Mouse (Mus musculus): ENCODE data around the gene Ccr3.
"Not testable (repeated sequence)": the region's sequence is repeated elsewhere in the genome, so short reads cannot be mapped to it uniquely, and the experiment has no call there.

The Ccr3 gene

DNA sequence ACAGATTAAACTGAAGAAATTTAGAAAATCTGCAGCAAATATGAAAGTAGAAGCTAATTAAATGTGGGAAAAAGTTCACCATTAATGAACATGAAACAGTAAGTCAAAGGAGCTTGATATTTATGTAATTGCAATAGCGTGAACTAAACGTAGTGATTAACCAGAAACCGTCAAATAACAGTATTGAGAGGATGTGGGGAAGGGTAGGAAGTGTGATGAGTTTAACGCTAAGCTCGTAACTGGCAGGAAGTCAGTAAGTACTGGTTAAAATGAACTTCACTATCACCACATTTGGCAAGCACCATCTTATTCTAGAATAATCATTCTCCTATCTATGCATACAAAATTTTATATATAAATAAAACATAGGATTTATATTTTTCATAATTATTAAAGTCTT lies 17.2 kb downstream of the Ccr3 start:
- in situ Hi-C loops (cut with MboI; ENCODE audit: unreplicated experiment in 2 of 2) = loop anchor here (5.0 to 10.0 kb wide), 3 partner anchors 66 to 88 kb away; partner anchors contain the start of gene Ccr2 (in 1 of the 2)

DNA sequence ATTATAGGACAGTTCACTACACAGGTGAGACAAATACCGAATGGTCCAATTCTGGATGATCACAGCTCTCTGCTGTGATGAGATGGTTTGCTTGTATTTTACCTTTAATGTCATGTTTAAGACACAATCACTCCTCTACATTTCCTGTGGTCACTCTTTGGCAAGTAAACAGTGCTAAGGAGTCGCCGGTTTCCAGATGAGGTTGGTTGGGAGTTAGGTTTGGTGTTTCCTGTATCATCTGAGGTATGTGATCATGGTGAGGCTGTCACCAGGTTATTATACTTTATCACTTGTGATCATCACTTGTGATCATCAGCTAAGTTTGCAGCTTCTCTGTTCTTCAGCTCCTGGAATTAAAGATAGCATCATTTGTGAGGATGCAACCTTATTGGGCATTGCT lies 19.2 kb downstream of the Ccr3 start:
- in situ Hi-C loops (cut with MboI; ENCODE audit: unreplicated experiment in 2 of 2) = no loop called here

DNA sequence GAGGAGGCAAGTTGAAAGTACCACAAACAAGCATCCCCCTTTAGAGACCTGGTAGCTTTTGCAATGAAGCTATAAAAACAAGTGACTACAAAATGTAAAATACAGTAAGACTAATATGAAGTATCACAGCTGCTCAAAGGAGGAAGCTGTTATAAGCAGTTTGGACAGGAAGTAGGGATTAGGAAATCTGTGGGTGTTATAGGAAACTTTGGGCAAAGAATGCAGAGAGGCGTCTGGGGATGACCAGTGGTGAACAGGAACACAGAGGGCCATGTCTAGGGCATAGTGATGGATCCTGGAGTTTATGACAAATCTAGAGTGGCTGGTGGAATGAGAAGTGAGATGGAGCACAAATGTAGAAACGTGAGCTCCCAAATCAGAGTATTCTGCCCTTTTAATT lies 31.8 kb downstream of the Ccr3 start:
- in situ Hi-C loops (cut with MboI; ENCODE audit: unreplicated experiment in 2 of 2) = no loop called here

DNA sequence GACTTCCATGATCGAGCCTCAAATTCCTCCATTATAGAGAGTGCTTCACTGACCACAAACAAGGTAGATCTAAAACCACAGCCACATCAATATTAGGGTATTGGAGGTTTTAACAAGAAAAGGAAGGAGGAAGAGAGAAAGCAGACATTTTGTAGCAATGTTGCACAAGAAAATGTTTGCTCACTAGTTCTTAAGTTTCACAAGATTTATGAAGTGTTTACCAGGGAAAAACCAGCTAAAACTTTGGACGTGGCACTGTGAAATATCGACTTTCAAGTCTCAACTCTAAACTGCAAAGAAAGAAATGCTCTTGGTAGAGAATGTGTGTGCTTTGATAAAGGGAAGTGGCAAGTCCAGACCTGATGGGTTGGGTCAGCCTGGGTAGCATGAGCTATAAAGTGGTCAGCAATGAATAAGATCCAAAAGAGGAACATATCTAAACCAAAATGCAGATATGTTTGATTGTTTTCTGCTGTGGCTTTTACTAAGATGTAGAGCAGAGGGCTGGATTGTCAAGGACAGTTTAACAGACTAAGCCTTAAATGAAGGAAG lies 34.5 kb downstream of the Ccr3 start:
- in situ Hi-C loops (cut with MboI; ENCODE audit: unreplicated experiment in 2 of 2) = no loop called here

DNA sequence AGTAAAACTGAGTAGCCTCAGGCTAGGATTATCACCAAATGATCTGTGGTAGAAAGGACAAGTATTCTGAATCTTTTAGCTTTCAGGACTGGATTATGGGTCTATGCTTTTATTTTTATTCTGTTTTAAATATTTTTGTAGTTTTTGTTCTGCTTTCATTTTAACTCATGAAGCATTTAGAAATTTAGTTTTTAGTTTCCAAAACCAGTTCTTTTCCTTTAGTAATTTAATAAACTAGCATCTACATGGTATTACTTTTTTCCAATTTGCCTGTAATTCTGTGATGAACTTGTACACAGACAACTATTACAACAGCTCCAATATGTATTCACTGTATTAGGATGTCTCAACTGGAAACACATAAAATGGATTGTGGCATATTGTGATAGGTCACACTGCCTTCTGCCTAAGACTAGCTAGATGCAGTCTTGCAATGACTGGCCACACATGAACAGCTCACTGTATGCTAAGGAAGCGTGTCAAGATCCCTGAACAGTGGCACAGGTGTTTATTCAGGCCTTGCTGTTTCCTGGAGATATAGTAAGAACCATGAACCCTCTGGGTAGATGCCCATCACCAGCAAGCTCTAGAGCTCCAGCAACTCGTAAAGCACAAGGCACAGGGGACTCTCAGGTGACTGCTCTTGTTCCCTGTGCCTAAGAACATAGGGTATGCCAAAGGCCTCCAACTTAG lies 38.0 kb downstream of the Ccr3 start:
- in situ Hi-C loops (cut with MboI; ENCODE audit: unreplicated experiment in 2 of 2) = no loop called here

DNA sequence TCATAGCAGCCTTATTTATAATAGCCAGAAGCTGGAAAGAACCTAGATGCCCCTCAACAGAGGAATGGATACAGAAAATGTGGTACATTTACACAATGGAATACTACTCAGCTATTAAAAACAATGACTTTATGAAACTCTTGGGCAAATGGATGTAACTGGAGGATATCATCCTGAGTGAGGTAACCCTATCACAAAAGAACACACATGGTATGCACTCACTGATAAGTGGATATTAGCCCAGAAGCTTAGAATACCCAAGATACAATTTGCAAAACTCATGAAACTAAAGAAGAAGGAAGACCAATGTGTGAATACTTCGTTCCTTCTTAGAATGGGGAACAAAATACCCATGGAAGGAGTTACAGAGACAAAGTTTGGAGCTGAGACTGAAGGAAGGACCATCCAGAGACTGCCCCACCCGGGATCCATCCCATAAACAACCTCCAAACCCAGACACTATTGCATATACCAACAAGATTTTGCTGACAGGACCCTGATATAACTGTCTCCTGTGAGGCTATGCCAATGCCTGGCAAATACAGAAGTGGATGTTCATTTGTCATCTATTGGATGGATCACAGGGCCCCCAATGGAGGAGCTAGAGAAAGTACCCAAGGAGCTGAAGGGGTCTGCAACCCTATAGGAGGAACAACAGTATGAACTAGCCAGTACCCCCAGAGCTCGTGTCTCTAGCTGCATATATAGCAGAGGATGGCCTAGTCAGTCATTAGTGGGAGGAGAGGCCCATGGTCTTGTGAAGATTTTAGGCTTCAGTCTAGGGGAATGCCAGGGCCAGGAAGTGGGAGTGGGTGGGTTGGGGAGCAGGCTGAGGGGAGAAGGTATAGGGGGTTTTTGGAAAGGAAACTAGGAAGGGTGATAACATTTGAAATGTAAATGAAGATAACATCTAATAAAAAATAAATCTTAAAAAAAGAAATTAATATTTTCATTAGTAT lies 40.0 kb downstream of the Ccr3 start:
- in situ Hi-C loops (cut with MboI; ENCODE audit: unreplicated experiment in 2 of 2) = not testable (repeated sequence)

DNA sequence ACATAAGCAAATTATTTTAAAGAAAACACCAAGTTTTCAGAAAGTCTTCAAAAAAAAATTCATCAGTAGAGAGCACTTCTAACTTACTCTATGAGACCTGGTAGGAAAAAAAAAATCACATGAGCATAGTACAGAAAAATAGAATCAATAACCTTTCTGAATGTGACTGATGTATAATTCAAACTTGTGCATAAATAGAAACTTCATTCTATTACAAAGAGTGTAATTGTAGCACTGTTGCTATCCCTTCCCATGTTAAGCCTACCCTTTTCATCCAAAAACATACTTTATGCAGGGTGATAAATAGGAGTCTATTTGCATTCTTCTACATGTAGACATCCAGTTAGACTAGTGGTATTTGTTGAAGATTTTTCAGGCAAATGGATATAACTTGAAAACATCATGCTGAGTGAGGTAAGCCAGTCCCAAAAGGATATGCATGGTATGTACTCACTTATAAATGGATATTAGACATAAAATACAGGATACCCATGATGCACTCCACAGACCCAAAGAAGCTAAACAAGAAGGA lies 44.9 kb downstream of the Ccr3 start:
- in situ Hi-C loops (cut with MboI; ENCODE audit: unreplicated experiment in 2 of 2) = loop anchor here in 1 of 2 experiments (5.0 kb wide), 1 partner anchor 36 kb away; the partner anchor contains the start of gene Ccr2

DNA sequence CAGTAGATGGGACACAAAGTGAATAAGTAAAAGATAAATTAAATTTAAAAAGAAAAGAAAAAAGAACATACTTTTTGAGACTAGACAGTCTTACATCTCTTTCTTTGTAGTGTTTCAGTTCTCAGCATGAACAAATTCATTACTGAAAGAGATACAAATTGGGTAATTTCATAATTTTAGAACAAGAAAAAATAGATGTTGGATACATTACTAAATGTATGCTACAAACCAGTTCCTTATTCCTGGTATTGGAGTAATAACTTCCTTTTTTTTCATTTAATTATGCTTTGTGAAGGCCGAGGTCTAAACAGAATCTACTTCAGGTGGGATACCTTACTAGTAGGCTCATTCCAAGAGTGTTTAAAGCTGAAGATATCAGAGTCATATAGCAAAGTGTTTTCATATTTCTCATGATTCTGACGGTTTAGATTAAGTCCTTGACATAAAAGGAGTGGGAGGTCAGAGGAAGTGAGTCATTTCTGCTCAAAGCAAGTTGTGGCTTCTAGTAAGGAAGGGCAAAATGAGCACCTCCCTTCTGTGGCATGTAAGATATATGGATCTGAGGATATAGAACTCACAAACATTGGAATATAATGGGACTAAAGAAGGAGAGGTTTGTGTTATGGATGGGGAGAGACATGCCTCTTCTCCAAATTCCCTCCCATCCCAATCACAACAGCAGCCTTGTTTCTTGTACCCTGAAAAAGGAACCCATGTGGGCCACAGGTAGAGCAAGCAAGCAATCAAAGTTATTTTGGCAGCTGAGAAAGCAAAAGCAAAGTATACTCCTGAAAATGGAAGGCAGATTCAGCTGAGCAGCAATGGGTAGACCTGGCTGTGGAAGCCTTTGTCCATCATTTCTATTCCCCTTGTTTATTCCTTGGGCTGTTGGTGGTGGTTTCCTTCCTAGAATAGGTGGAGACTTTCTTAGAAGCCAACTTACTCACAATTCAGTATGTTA lies 46.6 kb downstream of the Ccr3 start:
- in situ Hi-C loops (cut with MboI; ENCODE audit: unreplicated experiment in 2 of 2) = loop anchor here in 1 of 2 experiments (5.0 kb wide), 1 partner anchor 34 kb away; the partner anchor contains the start of gene Ccr2

DNA sequence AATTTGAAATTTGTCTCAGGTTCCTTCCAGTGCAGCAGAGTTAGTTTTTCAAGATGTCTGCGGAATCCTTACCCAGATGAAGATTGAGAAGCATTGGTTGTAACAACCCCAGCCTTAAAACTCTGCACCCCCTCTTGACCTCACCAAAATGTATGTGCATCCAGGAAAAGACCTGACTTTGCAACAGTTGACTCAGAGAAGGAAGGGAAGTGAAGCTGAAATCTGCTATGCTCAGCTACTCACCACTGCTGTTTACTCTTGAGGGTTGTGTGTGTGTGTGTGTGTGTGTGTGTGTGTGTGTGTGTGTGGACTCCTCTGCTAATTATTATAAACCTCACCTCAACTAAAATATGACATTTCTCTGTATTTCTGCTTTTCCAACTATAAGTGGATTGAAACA lies 49.7 kb downstream of the Ccr3 start:
- in situ Hi-C loops (cut with MboI; ENCODE audit: unreplicated experiment in 2 of 2) = no loop called here

DNA sequence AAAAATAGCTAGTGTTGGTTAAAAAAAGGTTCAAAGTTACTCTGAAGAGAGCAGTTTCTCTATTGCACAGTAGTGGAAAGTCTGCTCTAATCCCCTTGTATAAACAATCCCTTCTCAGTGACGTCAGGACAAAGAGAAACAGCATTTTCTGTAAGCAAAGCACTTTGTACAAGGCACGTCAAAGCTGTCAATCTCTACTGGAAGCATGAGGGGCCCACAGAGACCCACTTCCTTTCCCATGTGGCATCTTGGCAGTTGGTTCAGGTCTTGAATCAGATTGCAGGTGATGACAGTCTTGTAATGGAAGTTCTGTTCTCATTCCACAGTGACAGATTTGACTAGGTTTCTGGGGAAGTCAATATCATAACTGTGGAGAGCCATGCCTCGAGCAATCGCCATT lies 58.0 kb downstream of the Ccr3 start:
- in situ Hi-C loops (cut with MboI; ENCODE audit: unreplicated experiment in 2 of 2) = no loop called here

DNA sequence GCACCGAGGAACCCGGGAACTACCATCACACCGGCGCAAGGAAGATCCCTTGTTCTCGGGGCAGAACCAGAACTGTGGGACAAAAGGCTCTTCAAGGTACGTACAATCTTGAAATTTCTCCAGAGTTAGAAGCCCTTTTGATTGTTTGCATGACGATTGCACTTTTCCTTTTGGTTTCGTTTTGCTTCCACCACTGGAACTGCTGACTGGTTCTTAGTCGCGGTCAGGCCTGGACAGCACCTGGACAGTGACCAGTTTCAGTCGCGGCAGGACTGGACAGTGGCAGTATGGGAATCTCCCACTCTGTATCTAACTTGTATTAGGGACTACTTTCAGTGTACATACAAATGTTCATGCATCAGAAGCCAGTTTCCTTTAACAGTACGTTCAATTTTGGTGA lies 58.7 kb downstream of the Ccr3 start:
- in situ Hi-C loops (cut with MboI; ENCODE audit: unreplicated experiment in 2 of 2) = not testable (repeated sequence)
